Mouse (Mus musculus) forebrain, embryonic 16.5 days (tissue): Measurements from ENCODE around the gene Megf11. TPM values are rescaled to one million over a fixed set of nuclear protein-coding genes. Genes with fewer than 3 reads are reported as not detected.

Experiments used
- ATAC-seq: fragments of 200-750 bp; cut with Nextera tagmentation; 2 replicates; pipeline ENCODE4 v1.8.0; 2017; ENCODE audit warnings: mild to moderate bottlenecking, moderate library complexity
- H3K27ac ChIP-seq: fragments of 300-500 bp; sonication (generic); 2 replicates; pipeline ENCODE4 v1.5.1; 2014; ENCODE audit warnings: low read length, control low read depth
- H3K27me3 ChIP-seq: fragments of 300-500 bp; sonication (generic); replicated peaks from 2 replicates; pipeline ENCODE4 v1.6.1; 2014; ENCODE audit warnings: low read length; ENCODE audit not compliant: control insufficient read depth, insufficient read depth
- H3K36me3 ChIP-seq: fragments of 300-500 bp; sonication (generic); 2 replicates; pipeline ENCODE4 v1.6.1; 2014; ENCODE audit not compliant: control insufficient read depth, insufficient read depth
- H3K4me1 ChIP-seq: fragments of 300-500 bp; sonication (generic); replicated peaks from 2 replicates; pipeline ENCODE4 v1.6.1; 2014; ENCODE audit warnings: low read length; ENCODE audit not compliant: control insufficient read depth, insufficient read depth
- H3K4me2 ChIP-seq: fragments of 300-500 bp; sonication (generic); 2 replicates; pipeline ENCODE4 v1.6.1; 2014; ENCODE audit warnings: mild to moderate bottlenecking, low read length, control low read depth
- H3K4me3 ChIP-seq: fragments of 300-500 bp; sonication (generic); replicated peaks from 2 replicates; pipeline ENCODE4 v1.5.1; 2014; ENCODE audit warnings: mild to moderate bottlenecking, low read length, control low read depth
- H3K9ac ChIP-seq: fragments of 300-500 bp; sonication (generic); replicated peaks from 2 replicates; pipeline ENCODE4 v1.6.1; 2014; ENCODE audit warnings: low read depth, low read length, control low read depth
- H3K9me3 ChIP-seq: fragments of 300-500 bp; sonication (generic); 2 replicates; pipeline ENCODE4 v1.6.1; 2016; ENCODE audit warnings: low read length; ENCODE audit not compliant: control insufficient read depth
- WGBS: fragments of 180-500 bp; shearing (Covaris S2); extraction: QIAGEN DNeasy Blood & Tissue Kit; methylation state at CpG from one replicate; pipeline ENCODE4 v1.1.7; 2014; 5-methylcytosine and 5-hydroxymethylcytosine counted together
- polyA plus RNA-seq: library from polyadenylated mRNA; unstranded; fragments of >200 nt; fragmentation: Nextera tagmentation; extraction: Ambion mirVana; gene quantifications from 2 replicates; pipeline ENCODE4 v1.2.1, GENCODE M21; 2015

Gene Megf11
- polyA plus RNA-seq, 1 experiment from 2014 or later = 10.1 TPM

- H3K4me3 ChIP-seq = no peak overlapping the region
- ATAC-seq = no peak
- H3K9me3 ChIP-seq = no peaks in the 10 kb centered on the region
- no peaks in the 10 kb centered on the region; the same call in 1 of the 2 replicates for H3K4me1 ChIP-seq
- 76% methylated on average over 1 of the region's 1 CpGs for whole genome bisulfite sequencing
- no peaks in the 10 kb centered on the region for H3K36me3 ChIP-seq
- no peak overlapping the region for H3K9ac ChIP-seq
- no peaks in the 10 kb centered on the region for H3K27me3 ChIP-seq
- no peak overlapping the region for H3K27ac ChIP-seq
- no peak overlapping the region for H3K4me2 ChIP-seq
Observed at GRCm38 (mm10) chr9:64591436-64591835, 206.0 kb downstream of the Megf11 start.

- ATAC-seq = no peak
- Histone ChIP-seq H3K36me3 (no peaks in the 10 kb centered on the region), H3K9ac (no peak overlapping the region), H3K9me3 (no peaks in the 10 kb centered on the region), H3K4me2 (no peak overlapping the region), H3K4me1 (no peaks in the 10 kb centered on the region; the same call in 1 of the 2 replicates), H3K27me3 (no peaks in the 10 kb centered on the region), H3K4me3 (no peak overlapping the region), H3K27ac (no peak overlapping the region)
- 70% methylated on average over 8 of the region's 8 CpGs for WGBS
Observed at GRCm38 (mm10) chr9:64594442-64594841, 209.0 kb downstream of the Megf11 start.

GRCm38 (mm10) chr9:64598427-64598826, 213.0 kb downstream of the Megf11 start:
- Histone ChIP-seq H3K4me1 (no peaks in the 10 kb centered on the region; the same call in 1 of the 2 replicates), H3K36me3 (no peaks in the 10 kb centered on the region), H3K27ac (no peak overlapping the region), H3K27me3 (no peaks in the 10 kb centered on the region), H3K4me3 (no peak overlapping the region), H3K4me2 (no peak overlapping the region), H3K9me3 (no peaks in the 10 kb centered on the region), H3K9ac (no peak overlapping the region)
- ATAC-seq = no peak
- WGBS = 98% methylated on average over 7 of the region's 7 CpGs

GRCm38 (mm10) chr9:64600731-64601130, 215.3 kb downstream of the Megf11 start:
- Histone ChIP-seq H3K36me3 (no peaks in the 10 kb centered on the region), H3K4me2 (no peak overlapping the region), H3K4me3 (no peak overlapping the region), H3K4me1 (peaks cover 21% of the 10 kb centered on the region), H3K27me3 (no peaks in the 10 kb centered on the region), H3K9me3 (no peaks in the 10 kb centered on the region), H3K9ac (no peak overlapping the region), H3K27ac (no peak overlapping the region)
- no peak for ATAC-seq
- 77% methylated on average over 2 of the region's 2 CpGs for WGBS

GRCm38 (mm10) chr9:64602895-64603294, 217.5 kb downstream of the Megf11 start:
- 100% methylated on average over 1 of the region's 1 CpGs for WGBS
- Histone ChIP-seq H3K27ac (no peak overlapping the region), H3K4me3 (no peak overlapping the region), H3K4me1 (peaks cover 32% of the 10 kb centered on the region), H3K36me3 (no peaks in the 10 kb centered on the region), H3K9ac (no peak overlapping the region), H3K4me2 (no peak overlapping the region), H3K27me3 (no peaks in the 10 kb centered on the region), H3K9me3 (no peaks in the 10 kb centered on the region)
- no peak for ATAC-seq

- Histone ChIP-seq H3K9ac (no peak overlapping the region), H3K4me2 (no peak overlapping the region), H3K4me1 (peaks cover 32% of the 10 kb centered on the region), H3K27ac (peak overlapping the region; percentile 19), H3K9me3 (no peaks in the 10 kb centered on the region), H3K27me3 (no peaks in the 10 kb centered on the region), H3K36me3 (no peaks in the 10 kb centered on the region), H3K4me3 (no peak overlapping the region)
- WGBS = 23% methylated on average over 7 of the region's 7 CpGs
- ATAC-seq = peak; percentile 74
Observed at GRCm38 (mm10) chr9:64604217-64604711, 218.8 kb downstream of the Megf11 start.

GRCm38 (mm10) chr9:64605077-64605714, 219.8 kb downstream of the Megf11 start:
- Histone ChIP-seq H3K4me3 (no peak overlapping the region), H3K4me2 (no peak overlapping the region), H3K27me3 (no peaks in the 10 kb centered on the region), H3K9ac (no peak overlapping the region), H3K27ac (peak overlapping the region; percentile 45), H3K36me3 (no peaks in the 10 kb centered on the region), H3K9me3 (no peaks in the 10 kb centered on the region), H3K4me1 (peaks cover 34% of the 10 kb centered on the region)
- 32% methylated on average over 14 of the region's 14 CpGs for WGBS
- peak; percentile 39 for ATAC-seq

GRCm38 (mm10) chr9:64605735-64606349, 220.4 kb downstream of the Megf11 start:
- H3K4me1 ChIP-seq = peaks cover 34% of the 10 kb centered on the region
- no peak overlapping the region for H3K4me3 ChIP-seq
- no peaks in the 10 kb centered on the region for H3K9me3 ChIP-seq
- no peaks in the 10 kb centered on the region for H3K36me3 ChIP-seq
- no peak overlapping the region for H3K9ac ChIP-seq
- 3% methylated on average over 13 of the region's 13 CpGs for WGBS
- H3K27ac ChIP-seq = peak overlapping the region; percentile 45
- peak; percentile 75 for ATAC-seq
- no peak overlapping the region for H3K4me2 ChIP-seq
- H3K27me3 ChIP-seq = no peaks in the 10 kb centered on the region

GRCm38 (mm10) chr9:64607049-64607448, 221.6 kb downstream of the Megf11 start:
- no peak overlapping the region for H3K4me3 ChIP-seq
- H3K9ac ChIP-seq = no peak overlapping the region
- H3K36me3 ChIP-seq = no peaks in the 10 kb centered on the region
- H3K27ac ChIP-seq = no peak overlapping the region
- no peaks in the 10 kb centered on the region for H3K27me3 ChIP-seq
- no peaks in the 10 kb centered on the region for H3K9me3 ChIP-seq
- WGBS = 67% methylated on average over 1 of the region's 1 CpGs
- ATAC-seq = no peak
- no peak overlapping the region for H3K4me2 ChIP-seq
- H3K4me1 ChIP-seq = peaks cover 46% of the 10 kb centered on the region
